Mouse (Mus musculus): ENCODE measurements around the gene Gm7579.
"Not testable (repeated sequence)": the region's sequence is repeated elsewhere in the genome, so short reads cannot be mapped to it uniquely, and the experiment has no call there.

Gene Gm7579

GRCm38 (mm10) chr7:142211559-142211958, at the start of gene Gm7579:
Gm7579 (plus strand) TSS chr7:142211859.
- in situ Hi-C loops (cut with MboI) = no loop called here

- in situ Hi-C loops (cut with MboI) = not testable (repeated sequence)
These were observed 46.0 kb upstream of the Gm7579 start, which contains the start of gene Gm4553 for GRCm38 (mm10) chr7:142165639-142166038. Gm4553 (minus strand) TSS chr7:142165739.

- in situ Hi-C loops (cut with MboI) = no loop called here
These were observed 41.8 kb upstream of the Gm7579 start for GRCm38 (mm10) chr7:142169836-142170235.

DNA sequence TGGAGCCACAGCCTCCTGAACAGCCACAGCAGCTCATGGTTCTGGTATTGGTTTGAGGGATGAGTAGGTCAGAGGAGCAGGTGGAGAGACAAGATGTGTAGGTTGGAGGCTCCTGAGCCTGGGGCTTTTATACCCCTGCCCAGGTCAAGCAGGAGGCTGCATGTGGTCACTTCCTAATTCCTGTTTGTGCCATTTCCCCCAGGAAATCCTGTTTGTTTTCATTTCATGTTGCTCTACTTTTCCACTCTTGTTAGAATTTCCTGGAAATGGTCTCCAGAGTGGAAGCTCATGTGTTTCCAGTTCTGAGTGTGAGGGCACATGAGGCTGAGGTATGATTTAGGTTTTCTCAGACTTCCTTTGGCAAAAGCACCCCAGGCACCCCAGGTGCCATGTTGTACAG, 35.8 kb upstream of the Gm7579 start, which contains the start of gene Krtap5-2:
Gene Krtap5-2 (minus strand): TSS at position 101 of the 400 bp plus-strand sequence.
- in situ Hi-C loops (cut with MboI) = not testable (repeated sequence)

DNA sequence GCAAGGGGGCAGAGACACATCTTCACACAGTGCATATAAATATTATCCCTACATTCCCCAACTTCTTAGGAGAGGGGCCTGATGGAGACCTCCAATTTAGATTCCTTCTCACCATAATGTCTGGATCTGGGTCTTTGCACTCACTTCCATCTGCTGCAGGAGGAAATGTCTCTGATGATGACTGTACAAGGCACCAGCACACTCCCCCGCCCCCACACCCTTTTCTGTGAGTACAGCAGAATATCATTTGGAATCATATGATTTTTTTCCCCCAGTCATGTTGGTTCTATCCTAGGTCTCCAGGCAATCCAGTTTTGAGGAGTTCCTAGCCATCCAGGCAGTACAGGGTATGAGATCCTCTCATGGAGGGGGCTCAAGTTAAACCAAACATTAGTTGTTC, 33.0 kb upstream of the Gm7579 start:
- in situ Hi-C loops (cut with MboI) = no loop called here

DNA sequence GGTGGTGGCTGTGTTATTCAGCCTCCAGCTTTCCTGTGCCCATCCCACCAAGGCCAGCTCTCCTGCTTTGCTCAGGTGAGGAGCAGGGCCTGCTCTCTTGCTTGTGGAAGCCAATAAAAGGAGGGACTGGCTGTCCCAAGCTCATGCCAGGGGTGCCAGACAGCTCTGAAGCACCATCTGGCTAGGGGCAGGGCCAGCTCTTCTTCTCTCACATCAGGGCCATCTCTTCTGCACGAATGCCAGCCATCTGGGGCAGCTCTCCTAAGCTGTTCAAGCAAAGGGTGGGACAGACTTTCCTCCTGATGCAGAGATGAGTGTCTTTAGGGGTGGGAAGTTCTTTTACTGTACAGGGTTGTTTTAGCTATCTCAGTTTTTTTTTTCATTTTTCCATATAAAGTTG, 30.6 kb upstream of the Gm7579 start:
- in situ Hi-C loops (cut with MboI) = no loop called here

- in situ Hi-C loops (cut with MboI) = no loop called here
These were observed 23.5 kb upstream of the Gm7579 start for GRCm38 (mm10) chr7:142188156-142188555.

- in situ Hi-C loops (cut with MboI) = no loop called here
These were observed 21.4 kb upstream of the Gm7579 start, which contains the start of gene Gm10153 for GRCm38 (mm10) chr7:142190289-142190688. Gm10153 (minus strand) TSS chr7:142190389.

- in situ Hi-C loops (cut with MboI) = no loop called here
These were observed 12.9 kb upstream of the Gm7579 start for GRCm38 (mm10) chr7:142198748-142199147.

GRCm38 (mm10) chr7:142201064-142201463, 10.6 kb upstream of the Gm7579 start, which contains the start of gene Krtap5-3:
Krtap5-3 (plus strand) TSS chr7:142201364.
- in situ Hi-C loops (cut with MboI) = no loop called here

GRCm38 (mm10) chr7:142205488-142205887, 6.2 kb upstream of the Gm7579 start:
- in situ Hi-C loops (cut with MboI) = no loop called here

- in situ Hi-C loops (cut with MboI) = not testable (repeated sequence)
These were observed 4.8 kb upstream of the Gm7579 start for GRCm38 (mm10) chr7:142206891-142207290.

DNA sequence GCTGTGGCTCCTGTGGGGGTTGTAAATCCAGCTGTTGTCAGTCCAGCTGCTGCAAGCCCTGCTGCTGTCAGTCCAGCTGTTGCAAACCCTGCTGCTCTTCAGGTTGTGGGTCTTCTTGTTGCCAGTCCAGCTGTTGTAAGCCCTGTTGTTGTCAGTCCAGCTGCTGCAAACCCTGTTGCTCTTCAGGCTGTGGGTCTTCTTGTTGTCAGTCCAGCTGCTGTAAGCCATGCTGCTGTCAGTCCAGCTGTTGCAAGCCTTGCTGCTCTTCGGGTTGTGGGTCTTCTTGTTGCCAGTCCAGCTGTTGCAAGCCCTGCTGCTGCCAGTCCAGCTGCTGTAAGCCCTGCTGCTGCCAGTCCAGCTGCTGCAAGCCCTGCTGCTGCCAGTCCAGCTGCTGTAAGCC, 477 bp downstream of the Gm7579 start:
- in situ Hi-C loops (cut with MboI) = not testable (repeated sequence)

DNA sequence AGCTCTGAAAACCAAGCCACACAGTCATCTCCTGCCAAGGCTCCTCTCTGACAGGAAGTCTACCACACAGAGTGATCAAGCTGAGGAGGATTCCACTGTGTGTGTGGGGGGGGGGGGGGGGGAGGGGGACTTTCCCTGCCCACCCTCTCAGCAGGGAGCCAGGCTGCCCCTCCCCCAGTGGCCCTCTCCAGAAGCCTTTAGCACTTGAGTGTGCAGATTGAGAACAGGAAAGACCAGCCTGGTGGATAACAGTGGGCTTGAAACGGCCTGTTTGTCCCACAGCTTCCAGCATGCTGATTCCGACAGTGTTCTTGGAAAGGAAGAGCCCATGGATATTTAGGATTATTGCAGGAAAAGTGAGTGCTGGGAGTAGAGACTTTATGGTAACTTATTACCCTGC, 12.9 kb downstream of the Gm7579 start:
- in situ Hi-C loops (cut with MboI) = no loop called here

DNA sequence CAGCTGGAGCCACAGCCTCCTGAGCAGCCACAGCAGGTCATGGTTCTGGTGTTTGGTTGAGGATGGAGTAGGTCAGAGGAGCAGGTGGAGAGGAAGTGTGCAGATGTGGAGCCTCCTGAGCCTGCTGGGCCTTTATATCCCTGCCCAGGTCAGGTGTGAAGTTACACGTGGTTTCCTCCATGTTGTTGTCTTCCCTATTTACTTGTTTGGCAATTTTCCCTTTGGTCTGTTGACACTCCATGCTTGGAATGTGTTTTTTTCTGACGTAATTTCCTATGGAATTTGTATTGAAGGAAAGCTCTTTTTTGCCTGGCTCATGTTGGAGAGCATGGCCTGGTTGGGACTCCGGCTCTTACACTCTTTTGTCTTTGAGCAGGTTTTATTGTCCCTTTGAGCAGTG, 18.2 kb downstream of the Gm7579 start, which contains the start of gene Krtap5-5:
Gene Krtap5-5 (minus strand): TSS at position 101 of the 400 bp plus-strand sequence.
- in situ Hi-C loops (cut with MboI) = not testable (repeated sequence)

- in situ Hi-C loops (cut with MboI) = no loop called here
These were observed 19.9 kb downstream of the Gm7579 start for GRCm38 (mm10) chr7:142231540-142231939.

- in situ Hi-C loops (cut with MboI) = no loop called here
These were observed 29.3 kb downstream of the Gm7579 start, which contains the start of gene Gm40460 for GRCm38 (mm10) chr7:142240978-142241377. Gm40460 (minus strand) TSS chr7:142241078.

- in situ Hi-C loops (cut with MboI) = no loop called here
These were observed 38.2 kb downstream of the Gm7579 start for GRCm38 (mm10) chr7:142249824-142250223.

DNA sequence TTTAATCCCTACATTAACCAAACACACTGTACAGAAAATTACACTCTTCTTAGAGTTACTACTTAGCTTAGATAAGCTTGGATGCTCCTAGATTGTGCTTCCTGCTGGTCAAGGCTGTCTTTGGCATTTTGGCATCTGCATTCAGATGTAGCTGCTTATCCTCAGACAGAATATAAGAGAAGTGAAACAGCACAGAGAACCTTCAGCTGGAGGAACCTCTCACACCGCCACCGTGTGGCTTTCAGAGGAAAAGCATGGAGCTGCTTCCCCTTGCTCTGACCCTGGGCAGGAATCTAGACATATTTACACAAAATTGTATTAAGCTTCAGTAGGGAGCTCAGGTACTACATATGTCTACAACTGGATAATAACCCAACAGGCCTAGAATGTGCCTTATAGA, 43.9 kb downstream of the Gm7579 start:
- in situ Hi-C loops (cut with MboI) = no loop called here

DNA sequence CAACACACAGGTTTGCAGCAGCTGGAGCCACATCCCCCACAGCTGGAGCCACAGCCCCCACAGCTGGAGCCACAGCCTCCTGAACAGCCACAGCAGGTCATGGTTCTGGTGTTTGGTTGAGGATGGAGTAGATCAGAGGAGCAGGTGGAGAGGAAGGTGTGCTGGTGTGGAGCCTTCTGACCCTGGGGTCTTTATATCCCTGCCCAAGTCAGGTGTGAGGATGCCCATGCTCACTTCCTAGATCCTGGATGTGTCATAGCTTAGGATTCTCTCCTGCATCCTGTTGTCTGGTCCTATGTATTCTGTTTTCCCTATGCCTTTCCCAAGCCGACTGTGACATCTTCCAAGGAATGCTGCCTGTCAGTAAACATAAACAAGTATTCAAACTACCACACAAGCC, 46.6 kb downstream of the Gm7579 start, which contains the start of gene Gm2431:
Gene Gm2431 (minus strand): TSS at position 101 of the 400 bp plus-strand sequence.
- in situ Hi-C loops (cut with MboI) = not testable (repeated sequence)
